Mouse (Mus musculus) G1E (cell line): ENCODE measurements around the gene Prr18. TPM values are rescaled to one million over a fixed set of nuclear protein-coding genes. Genes with fewer than 3 reads are reported as not detected.

Source experiments
- ATAC-seq: 2 replicates; pipeline ENCODE4 v1.8.0; 2016; ENCODE audit warnings: mild to moderate bottlenecking; ENCODE audit not compliant: insufficient number of reproducible peaks, poor library complexity, low FRiP score, severe bottlenecking; ENCODE audit errors: extremely low read depth
- DNase-seq: peaks from one replicate; pipeline ENCODE4 v3.0.0; 2012; ENCODE audit warnings: low spot score
- H3K27me3 ChIP-seq: 2 replicates; pipeline ENCODE4 v1.6.1; 2012; ENCODE audit warnings: mild to moderate bottlenecking, low read length, inconsistent platforms; ENCODE audit not compliant: insufficient read depth
- H3K36me3 ChIP-seq: replicated peaks from 2 replicates; pipeline ENCODE3; 2012; ENCODE audit warnings: mild to moderate bottlenecking, inconsistent platforms
- H3K4me1 ChIP-seq: 2 replicates; pipeline ENCODE4 v1.6.1; 2012; ENCODE audit warnings: low read depth, low read length, inconsistent platforms, mixed read lengths; ENCODE audit not compliant: insufficient read depth
- H3K4me3 ChIP-seq: 2 replicates; pipeline ENCODE4 v1.5.1; 2012; ENCODE audit warnings: low read depth, mild to moderate bottlenecking, inconsistent platforms, low read length, moderate library complexity, mixed read lengths
- H3K9me3 ChIP-seq: replicated peaks from 2 replicates; pipeline ENCODE4 v1.6.1; 2012; ENCODE audit warnings: inconsistent platforms
- CTCF ChIP-seq: IDR thresholded peaks from 2 replicates; pipeline ENCODE4 v1.5.1; 2012; ENCODE audit warnings: low read depth, low read length, inconsistent platforms, mixed read lengths
- GATA1 ChIP-seq: IDR thresholded peaks from 2 replicates; pipeline ENCODE4 v1.6.1; 2012; ENCODE audit warnings: borderline replicate concordance, low read length, inconsistent platforms, mixed read lengths
- GATA2 ChIP-seq: IDR thresholded peaks from 2 replicates; pipeline ENCODE4 v1.6.1; 2012; ENCODE audit warnings: low read depth, low read length, inconsistent platforms, borderline replicate concordance
- POLR2AphosphoS5 ChIP-seq: IDR thresholded peaks from 2 replicates; pipeline ENCODE4 v1.6.1; 2012; ENCODE audit warnings: low read depth, low read length, inconsistent platforms; ENCODE audit not compliant: insufficient replicate concordance
- TAL1 ChIP-seq: conservative IDR thresholded peaks from 2 replicates; pipeline ENCODE4 v1.6.1; 2012; ENCODE audit warnings: low read depth, low read length, inconsistent platforms, mixed read lengths
- polyA plus RNA-seq: library from polyadenylated mRNA; stranded (reverse); fragments of >175 nt; gene quantifications from 2 replicates; pipeline ENCODE4 v1.2.3, GENCODE M21; 2012
- total RNA-seq, 2 experiments: library from RNA; stranded (forward) in 1 of 2; stranded (reverse) in 1 of 2; fragments of 200-1000 nt in 1 of 2; fragments of >200 nt in 1 of 2; fragmentation: Nextera tagmentation in 1 of 2; gene quantifications; 2 replicates each; pipeline ENCODE4 v1.2.3; 2014 to 2017

The Prr18 gene
- total and polyA plus RNA-seq, 3 experiments, result 0.27 to 0.68 (median 0.27) TPM

- ATAC-seq (no peak), DNase-seq (no peak)
- H3K27me3 ChIP-seq, result no peaks in the 10 kb centered on the region
- H3K36me3 ChIP-seq, result peaks cover 31% of the 10 kb centered on the region
- no peaks in the 10 kb centered on the region; the same call in 1 of the 2 replicates for H3K9me3 ChIP-seq
- H3K4me1 ChIP-seq, result no peaks in the 10 kb centered on the region
- no peak overlapping the region for H3K4me3 ChIP-seq
- no peak for TF ChIP-seq GATA1
These were observed 6.7 kb upstream of the Prr18 start for GRCm38 (mm10) chr17:8330602-8331001.

DNA sequence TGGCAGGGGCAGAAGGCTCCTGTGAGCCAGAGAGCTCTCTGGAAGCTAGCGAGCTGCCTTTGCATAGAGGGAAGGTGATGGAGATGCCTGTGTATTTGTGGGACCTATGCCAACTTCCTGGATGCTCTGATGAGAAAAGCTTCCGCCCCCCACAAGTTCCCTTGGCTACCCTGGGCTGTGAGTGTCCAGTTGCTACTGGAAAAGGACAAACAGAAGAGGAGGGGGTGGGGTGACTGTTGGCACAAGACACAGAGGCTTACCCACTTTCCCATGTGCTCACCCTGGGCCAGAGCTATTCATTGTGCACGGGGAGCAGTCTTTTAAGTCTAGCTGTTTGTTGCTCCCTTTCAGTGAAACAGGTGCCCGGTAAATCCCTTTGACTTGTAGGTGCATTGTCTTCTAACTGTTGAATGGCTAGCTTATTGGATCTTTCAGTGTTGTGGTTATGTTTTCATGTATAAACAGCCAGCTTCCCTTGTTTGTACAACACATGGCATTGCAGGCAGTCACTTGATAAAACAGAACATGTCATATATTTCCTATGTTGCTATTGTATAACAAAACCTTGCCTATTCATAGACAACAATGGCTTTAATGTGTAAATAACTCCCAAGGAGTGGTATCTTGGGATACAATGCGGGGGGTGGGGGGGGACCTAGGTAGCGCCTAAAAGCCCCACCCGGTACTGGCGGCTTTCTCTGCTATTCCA, 2.6 kb downstream of the Prr18 start:
- Histone ChIP-seq H3K9me3 (peaks cover 6% of the 10 kb centered on the region), H3K4me1 (peaks cover 5% of the 10 kb centered on the region; the same call in 1 of the 2 replicates), H3K36me3 (peaks cover 12% of the 10 kb centered on the region), H3K27me3 (peaks cover 23% of the 10 kb centered on the region), H3K4me3 (no peak overlapping the region)
- TF ChIP-seq GATA1, result no peak
- TF ChIP-seq GATA2, result no peak
- no peak for TF ChIP-seq CTCF
- no peak for TF ChIP-seq POLR2AphosphoS5
- TF ChIP-seq TAL1, result no peak
- no peak for ATAC-seq
- DNase-seq, result no peak

DNA sequence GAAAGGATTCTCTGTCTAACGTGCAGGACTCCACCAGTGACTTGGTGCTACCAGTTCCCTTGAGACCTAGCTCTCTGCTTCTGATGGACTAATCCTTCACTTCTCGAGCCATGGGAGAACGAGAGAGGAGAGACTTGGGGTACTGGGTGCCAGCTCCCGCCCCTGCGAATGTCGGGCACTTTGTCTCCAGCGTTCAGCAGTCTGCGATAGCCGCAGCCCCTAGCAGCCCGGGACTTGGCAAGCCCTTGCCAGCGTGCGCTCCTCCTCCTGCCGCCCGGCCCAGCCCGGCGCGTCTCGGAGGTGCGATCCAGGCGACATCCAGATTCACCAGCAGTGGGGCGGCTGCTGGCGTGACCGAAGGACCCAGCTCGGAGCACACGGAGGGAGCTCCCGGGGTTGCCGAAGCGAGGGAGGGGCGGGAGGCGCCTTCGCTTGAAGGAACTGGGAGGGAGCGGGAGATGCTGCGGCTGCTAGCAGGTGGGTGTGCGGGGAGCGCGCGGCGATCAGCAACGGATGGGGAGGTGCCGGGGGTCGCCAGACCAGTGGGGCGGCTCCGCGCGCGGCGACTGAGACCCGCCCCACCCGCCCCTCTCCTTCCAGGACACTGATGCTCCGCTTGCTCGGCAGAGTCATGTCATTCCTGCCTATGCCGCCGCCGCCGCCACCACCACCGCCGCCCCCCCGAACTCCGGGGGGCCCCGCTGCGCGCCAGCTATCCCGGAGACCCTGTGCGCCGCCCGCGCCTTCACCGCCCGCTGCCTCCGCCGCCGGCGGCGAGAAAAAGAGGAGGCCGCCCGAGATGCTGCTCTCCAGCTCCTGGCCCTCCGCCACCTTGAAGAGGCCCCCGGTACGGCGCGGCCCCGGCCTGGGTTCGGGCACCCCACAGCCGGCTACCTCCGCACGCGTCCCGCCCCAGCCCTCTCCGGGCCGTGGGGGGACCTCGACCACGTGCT, 3.4 kb downstream of the Prr18 start:
- Histone ChIP-seq H3K4me3 (no peak overlapping the region; the same call in 1 of the 2 replicates), H3K36me3 (peaks cover 12% of the 10 kb centered on the region), H3K27me3 (peaks cover 25% of the 10 kb centered on the region), H3K9me3 (peaks cover 6% of the 10 kb centered on the region), H3K4me1 (peaks cover 5% of the 10 kb centered on the region; the same call in 1 of the 2 replicates)
- no peak for DNase-seq
- ATAC-seq, result no peak
- no peak for TF ChIP-seq GATA2
- no peak for TF ChIP-seq POLR2AphosphoS5
- no peak for TF ChIP-seq CTCF

- H3K9me3 ChIP-seq, result peaks cover 6% of the 10 kb centered on the region
- H3K4me3 ChIP-seq, result no peak overlapping the region
- TF ChIP-seq GATA1 (no peak), CTCF (no peak), GATA2 (no peak), POLR2AphosphoS5 (no peak), TAL1 (no peak)
- peaks cover 12% of the 10 kb centered on the region for H3K36me3 ChIP-seq
- ATAC-seq (no peak), DNase-seq (no peak)
- H3K4me1 ChIP-seq, result peaks cover 5% of the 10 kb centered on the region; the same call in 1 of the 2 replicates
- peaks cover 25% of the 10 kb centered on the region for H3K27me3 ChIP-seq
These were observed 4.2 kb downstream of the Prr18 start for GRCm38 (mm10) chr17:8341360-8341963.

GRCm38 (mm10) chr17:8342706-8343105, 5.4 kb downstream of the Prr18 start:
- ATAC-seq, result no peak
- TF ChIP-seq GATA2, result no peak
- TF ChIP-seq TAL1, result no peak
- TF ChIP-seq CTCF, result no peak
- no peak overlapping the region for H3K4me3 ChIP-seq
- peaks cover 12% of the 10 kb centered on the region for H3K36me3 ChIP-seq
- peaks cover 5% of the 10 kb centered on the region; the same call in 1 of the 2 replicates for H3K4me1 ChIP-seq
- H3K27me3 ChIP-seq, result peaks cover 25% of the 10 kb centered on the region
- H3K9me3 ChIP-seq, result peaks cover 6% of the 10 kb centered on the region
- no peak for DNase-seq

DNA sequence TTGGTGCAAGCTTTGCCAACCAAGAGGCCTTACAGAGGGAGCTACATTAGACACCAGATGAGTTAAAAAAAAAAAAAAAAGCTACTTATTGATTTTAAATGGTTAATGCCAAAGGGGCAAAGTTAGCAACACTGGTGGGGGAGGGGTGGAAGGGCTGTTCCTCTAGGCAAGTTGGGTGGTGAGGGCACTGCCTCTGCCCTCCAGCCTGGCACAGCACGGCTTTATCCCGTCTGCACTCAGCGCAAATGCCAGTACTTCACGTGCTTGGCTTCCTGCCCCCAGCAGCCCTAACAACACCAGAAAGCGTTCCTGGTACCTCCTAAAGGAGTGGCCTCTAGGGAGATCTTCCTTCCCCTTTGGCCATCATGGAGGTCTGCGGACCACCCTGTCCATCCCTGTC, 6.2 kb downstream of the Prr18 start:
- ATAC-seq (no peak), DNase-seq (no peak)
- Histone ChIP-seq H3K9me3 (peaks cover 6% of the 10 kb centered on the region), H3K4me1 (peaks cover 5% of the 10 kb centered on the region; the same call in 1 of the 2 replicates), H3K36me3 (peaks cover 12% of the 10 kb centered on the region), H3K27me3 (peaks cover 25% of the 10 kb centered on the region), H3K4me3 (no peak overlapping the region)
- TF ChIP-seq TAL1 (no peak), GATA2 (no peak), POLR2AphosphoS5 (no peak), GATA1 (no peak), CTCF (no peak)
